Mouse (Mus musculus): ENCODE measurements around the gene Cyp2d12. TPM values are rescaled to one million over a fixed set of nuclear protein-coding genes. Genes with fewer than 3 reads are reported as not detected.
"Not testable (repeated sequence)": the region's sequence is repeated elsewhere in the genome, so short reads cannot be mapped to it uniquely, and the experiment has no call there.

Gene Cyp2d12
- not detected in 2 replicates for polyA plus RNA-seq (2014; fragmentation: Nextera tagmentation; extraction: Ambion mirVana)

DNA sequence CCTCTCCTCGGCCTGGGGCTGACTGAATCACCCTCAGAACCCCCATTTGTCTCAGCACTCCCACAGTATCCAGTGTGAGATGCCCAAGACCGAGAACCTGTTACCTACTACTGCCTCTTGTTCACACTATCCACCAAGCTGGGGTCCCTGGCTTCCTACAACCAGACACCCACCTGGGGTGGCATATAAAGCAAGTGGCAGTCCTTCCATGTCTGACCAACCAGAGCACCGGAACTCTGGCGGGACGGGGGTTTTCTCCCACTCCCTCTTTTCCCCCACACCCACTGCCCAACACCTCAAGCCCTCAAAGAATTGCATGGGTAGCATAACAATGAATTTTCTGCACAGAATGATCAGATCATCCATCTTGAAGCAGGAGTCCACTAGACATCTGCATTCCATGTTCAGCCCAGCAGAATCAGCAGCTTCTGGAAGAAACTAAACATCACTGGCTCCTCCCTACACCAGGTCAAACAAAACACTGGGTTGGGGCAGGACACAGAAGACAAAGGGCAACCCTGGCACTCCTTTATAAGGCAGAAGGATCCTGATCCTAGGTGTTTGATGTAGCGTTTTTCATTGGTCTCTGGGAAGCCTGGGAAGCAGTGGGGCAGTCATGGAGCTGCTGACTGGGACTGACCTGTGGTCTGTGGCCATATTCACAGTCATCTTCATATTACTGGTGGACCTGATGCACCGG, at the start of gene Cyp2d12:
Gene Cyp2d12 (plus strand): TSS at position 542 of the 700 bp plus-strand sequence.
- Histone ChIP-seq H3K9me3 (ENCODE audit: control insufficient read depth, low read length) (no peaks in the 10 kb centered on the region; the same call in 1 of the 2 replicates), H3K4me1 (replicated peaks; ENCODE audit: control insufficient read depth, insufficient read depth, low read length) (no peaks in the 10 kb centered on the region), H3K27ac (ENCODE audit: low read depth, low read length) (no peak within 1 kb of the TSS), H3K4me3 (ENCODE audit: low read depth, low read length) (no peak within 1 kb of the TSS), H3K27me3 (ENCODE audit: control insufficient read depth, insufficient read depth, low read length) (no peaks in the 10 kb centered on the region), H3K36me3 (ENCODE audit: control insufficient read depth, insufficient read depth, low read length) (no peaks in the 10 kb centered on the region), H3K4me2 (ENCODE audit: low read depth, low read length, severe bottlenecking) (no peak within 1 kb of the TSS), H3K9ac (ENCODE audit: low read length) (no peak within 1 kb of the TSS)
- DNase-seq (ENCODE audit: low spot score) = no peak
- ATAC-seq (replicated peaks; ENCODE audit: low FRiP score) = no peak
- WGBS = 88% methylated on average over 7 of the region's 7 CpGs

DNA sequence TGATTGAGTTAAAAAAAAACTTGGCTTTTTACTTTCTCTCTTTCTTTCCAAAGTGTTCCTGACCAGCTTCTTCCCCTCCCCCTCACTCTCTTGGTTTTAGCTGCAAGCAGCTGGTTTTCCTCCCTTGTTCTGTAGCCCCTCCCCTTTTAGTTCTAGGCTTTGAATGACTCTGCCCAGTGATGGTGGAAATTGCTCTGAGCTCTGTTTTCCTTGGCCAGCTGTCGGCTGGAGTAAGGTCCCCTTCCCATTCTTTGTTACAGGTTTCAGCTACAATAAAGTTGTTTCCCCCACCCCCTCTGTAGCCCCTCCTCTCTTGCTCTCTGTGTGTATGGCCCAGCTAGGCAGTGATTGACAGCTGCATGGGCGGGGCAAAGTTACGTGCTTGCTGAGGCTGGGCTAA, 47.9 kb upstream of the Cyp2d12 start:
- Histone ChIP-seq H3K27ac (ENCODE audit: low read depth, low read length) (no peak overlapping the region), H3K27me3 (ENCODE audit: control insufficient read depth, insufficient read depth, low read length) (no peaks in the 10 kb centered on the region), H3K36me3 (ENCODE audit: control insufficient read depth, insufficient read depth, low read length) (no peaks in the 10 kb centered on the region), H3K9me3 (ENCODE audit: control insufficient read depth, low read length) (no peaks in the 10 kb centered on the region; the same call in 1 of the 2 replicates), H3K4me2 (ENCODE audit: low read depth, low read length, severe bottlenecking) (no peak overlapping the region), H3K4me1 (replicated peaks; ENCODE audit: control insufficient read depth, insufficient read depth, low read length) (no peaks in the 10 kb centered on the region), H3K4me3 (ENCODE audit: low read depth, low read length) (no peak overlapping the region), H3K9ac (ENCODE audit: low read length) (no peak overlapping the region)
- WGBS = 69% methylated on average over 3 of the region's 3 CpGs
- DNase-seq (ENCODE audit: low spot score) = no peak
- no peak for ATAC-seq (replicated peaks; ENCODE audit: low FRiP score)

DNA sequence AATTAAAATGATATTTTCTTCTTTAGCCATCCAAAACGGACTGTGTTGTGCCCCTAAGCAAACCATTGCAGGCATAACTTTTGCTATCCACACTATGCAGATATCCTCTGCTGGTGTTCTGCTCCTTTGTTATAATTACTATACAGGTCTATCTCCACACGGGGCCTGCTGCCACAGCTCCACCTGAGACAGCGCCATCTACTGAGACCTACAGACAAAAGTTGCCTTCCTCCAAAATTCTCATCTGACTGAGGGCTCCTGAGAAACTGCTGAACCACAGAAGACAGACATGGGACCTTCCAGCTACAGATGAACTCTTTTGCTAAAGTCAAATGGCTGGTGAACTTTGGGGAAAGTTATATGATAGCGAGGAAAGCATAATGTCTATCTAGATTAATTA, 47.1 kb upstream of the Cyp2d12 start:
- H3K9me3 ChIP-seq (ENCODE audit: control insufficient read depth, low read length); H3K4me1 ChIP-seq (replicated peaks; ENCODE audit: control insufficient read depth, insufficient read depth, low read length); H3K4me3 ChIP-seq (ENCODE audit: low read depth, low read length); DNase-seq (ENCODE audit: low spot score); H3K27me3 ChIP-seq (ENCODE audit: control insufficient read depth, insufficient read depth, low read length); H3K27ac ChIP-seq (ENCODE audit: low read depth, low read length); H3K9ac ChIP-seq (ENCODE audit: low read length); H3K36me3 ChIP-seq (ENCODE audit: control insufficient read depth, insufficient read depth, low read length); ATAC-seq (replicated peaks; ENCODE audit: low FRiP score); H3K4me2 ChIP-seq (ENCODE audit: low read depth, low read length, severe bottlenecking): not testable (repeated sequence)
- WGBS = 54% methylated on average over 4 of the region's 4 CpGs

DNA sequence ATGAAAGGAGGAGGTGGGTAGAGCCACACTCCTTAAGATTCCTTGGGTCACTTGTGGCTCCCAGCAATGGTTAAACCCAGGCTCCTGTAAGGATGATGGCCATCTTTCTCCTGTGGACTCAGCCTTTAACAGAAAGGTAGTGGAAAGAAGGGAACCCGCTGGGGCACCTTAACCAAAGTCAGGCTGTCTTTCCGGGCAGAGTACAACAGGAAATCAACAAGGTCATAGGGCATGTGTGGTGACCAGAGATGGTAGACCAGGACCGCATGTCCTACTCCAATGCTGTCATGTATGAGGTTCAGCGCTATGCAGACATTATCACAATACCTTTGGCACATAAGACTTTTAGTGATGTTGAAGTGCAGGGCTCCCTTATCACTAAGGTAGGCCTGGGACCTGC, 45.4 kb upstream of the Cyp2d12 start:
- 89% methylated on average over 4 of the region's 4 CpGs for WGBS
- H3K27me3 ChIP-seq (ENCODE audit: control insufficient read depth, insufficient read depth, low read length); H3K4me2 ChIP-seq (ENCODE audit: low read depth, low read length, severe bottlenecking); ATAC-seq (replicated peaks; ENCODE audit: low FRiP score); H3K9me3 ChIP-seq (ENCODE audit: control insufficient read depth, low read length); DNase-seq (ENCODE audit: low spot score); H3K36me3 ChIP-seq (ENCODE audit: control insufficient read depth, insufficient read depth, low read length); H3K27ac ChIP-seq (ENCODE audit: low read depth, low read length); H3K9ac ChIP-seq (ENCODE audit: low read length); H3K4me1 ChIP-seq (replicated peaks; ENCODE audit: control insufficient read depth, insufficient read depth, low read length); H3K4me3 ChIP-seq (ENCODE audit: low read depth, low read length): not testable (repeated sequence)

DNA sequence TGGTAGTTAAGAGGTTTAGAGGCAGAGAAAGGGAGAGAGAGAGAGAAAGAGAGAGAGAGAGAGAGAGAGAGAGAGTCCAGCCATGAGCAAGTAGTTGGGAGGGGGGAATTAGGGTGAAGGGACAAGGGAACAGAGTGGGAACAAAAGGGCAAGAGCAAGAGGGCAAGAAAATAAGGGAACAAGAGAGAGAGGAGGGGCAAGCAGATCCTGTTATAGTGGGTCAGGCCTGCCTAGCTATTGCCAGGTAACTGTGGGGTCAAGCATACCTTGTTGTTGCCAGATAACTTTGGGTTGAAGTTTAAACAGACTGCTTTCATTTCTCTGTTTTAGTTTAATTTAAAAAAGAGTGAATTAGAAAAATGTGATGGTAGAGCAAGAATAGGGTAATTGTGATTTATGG, 44.4 kb upstream of the Cyp2d12 start:
- H3K4me3 ChIP-seq (ENCODE audit: low read depth, low read length); H3K9me3 ChIP-seq (ENCODE audit: control insufficient read depth, low read length); H3K9ac ChIP-seq (ENCODE audit: low read length); ATAC-seq (replicated peaks; ENCODE audit: low FRiP score); H3K27ac ChIP-seq (ENCODE audit: low read depth, low read length); DNase-seq (ENCODE audit: low spot score); H3K4me1 ChIP-seq (replicated peaks; ENCODE audit: control insufficient read depth, insufficient read depth, low read length); H3K4me2 ChIP-seq (ENCODE audit: low read depth, low read length, severe bottlenecking); H3K36me3 ChIP-seq (ENCODE audit: control insufficient read depth, insufficient read depth, low read length); H3K27me3 ChIP-seq (ENCODE audit: control insufficient read depth, insufficient read depth, low read length): not testable (repeated sequence)

DNA sequence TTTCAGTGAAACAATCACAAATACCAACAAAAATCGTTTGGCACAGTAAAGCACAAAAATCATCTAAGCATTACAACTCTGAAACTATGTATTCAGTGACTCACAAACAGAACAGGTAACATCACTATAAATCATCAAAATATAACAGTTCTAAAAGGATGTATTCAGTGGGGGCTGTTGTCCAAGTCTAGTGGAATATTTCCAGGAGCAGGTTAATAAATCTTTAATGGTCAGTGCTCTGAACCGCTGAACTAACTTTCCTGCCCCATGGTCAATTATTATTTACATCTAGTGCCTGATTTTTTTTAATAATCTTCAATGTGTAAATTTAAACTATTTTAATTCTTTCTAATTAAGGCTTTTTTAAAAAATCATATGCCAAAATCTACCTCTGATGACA, 42.8 kb upstream of the Cyp2d12 start:
- not testable (repeated sequence) for H3K36me3 ChIP-seq (ENCODE audit: control insufficient read depth, insufficient read depth, low read length); H3K9me3 ChIP-seq (ENCODE audit: control insufficient read depth, low read length); H3K4me3 ChIP-seq (ENCODE audit: low read depth, low read length); DNase-seq (ENCODE audit: low spot score); H3K27ac ChIP-seq (ENCODE audit: low read depth, low read length); H3K4me1 ChIP-seq (replicated peaks; ENCODE audit: control insufficient read depth, insufficient read depth, low read length); ATAC-seq (replicated peaks; ENCODE audit: low FRiP score); H3K27me3 ChIP-seq (ENCODE audit: control insufficient read depth, insufficient read depth, low read length); H3K9ac ChIP-seq (ENCODE audit: low read length); H3K4me2 ChIP-seq (ENCODE audit: low read depth, low read length, severe bottlenecking)
- 76% methylated on average over 2 of the region's 2 CpGs for WGBS

DNA sequence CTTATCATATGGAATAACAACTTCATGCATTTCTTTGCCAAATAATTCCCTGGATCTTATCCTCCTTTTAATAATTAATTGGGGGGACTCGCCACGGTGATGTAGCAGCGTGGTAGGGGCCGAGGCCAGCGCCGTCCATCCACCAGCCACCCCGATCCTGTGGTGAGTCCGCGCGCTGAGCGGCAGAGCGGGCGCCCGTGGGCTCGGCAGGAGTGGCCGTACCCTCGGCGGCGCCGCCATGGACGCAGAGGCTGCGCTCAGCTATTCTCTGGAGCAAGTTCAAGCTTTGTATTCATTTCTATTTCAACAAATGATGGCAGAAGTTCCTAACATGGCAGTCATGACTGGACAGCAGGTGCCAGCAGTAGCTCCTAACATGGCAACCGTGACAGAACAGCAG, 38.7 kb upstream of the Cyp2d12 start:
- DNase-seq (ENCODE audit: low spot score); H3K9me3 ChIP-seq (ENCODE audit: control insufficient read depth, low read length); H3K4me3 ChIP-seq (ENCODE audit: low read depth, low read length); H3K9ac ChIP-seq (ENCODE audit: low read length); H3K4me2 ChIP-seq (ENCODE audit: low read depth, low read length, severe bottlenecking); ATAC-seq (replicated peaks; ENCODE audit: low FRiP score); H3K27ac ChIP-seq (ENCODE audit: low read depth, low read length); H3K36me3 ChIP-seq (ENCODE audit: control insufficient read depth, insufficient read depth, low read length); H3K4me1 ChIP-seq (replicated peaks; ENCODE audit: control insufficient read depth, insufficient read depth, low read length); H3K27me3 ChIP-seq (ENCODE audit: control insufficient read depth, insufficient read depth, low read length): not testable (repeated sequence)
- 88% methylated on average over 23 of the region's 23 CpGs for WGBS

DNA sequence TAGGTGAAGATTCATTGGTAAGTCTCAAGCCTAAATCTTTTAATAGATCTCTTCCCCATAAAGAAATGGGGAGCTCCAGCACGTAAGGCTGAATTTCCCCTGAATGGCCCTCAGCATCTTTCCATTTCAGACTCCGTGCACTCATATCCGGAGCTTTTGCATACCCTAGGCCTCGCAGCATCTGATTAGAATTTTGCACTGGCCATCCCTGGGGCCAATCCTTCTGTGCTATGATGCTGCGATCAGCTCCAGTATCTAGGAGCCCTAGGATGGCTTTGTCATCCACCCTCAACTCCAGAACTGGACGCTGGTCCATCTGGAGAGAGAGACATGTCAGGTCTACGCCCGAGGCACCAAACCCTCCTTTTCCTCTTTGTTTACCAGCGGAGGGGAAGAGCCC, 27.5 kb upstream of the Cyp2d12 start:
- not testable (repeated sequence) for ATAC-seq (replicated peaks; ENCODE audit: low FRiP score); H3K9me3 ChIP-seq (ENCODE audit: control insufficient read depth, low read length); H3K4me3 ChIP-seq (ENCODE audit: low read depth, low read length); H3K4me1 ChIP-seq (replicated peaks; ENCODE audit: control insufficient read depth, insufficient read depth, low read length); H3K9ac ChIP-seq (ENCODE audit: low read length); H3K36me3 ChIP-seq (ENCODE audit: control insufficient read depth, insufficient read depth, low read length); H3K4me2 ChIP-seq (ENCODE audit: low read depth, low read length, severe bottlenecking); H3K27me3 ChIP-seq (ENCODE audit: control insufficient read depth, insufficient read depth, low read length); H3K27ac ChIP-seq (ENCODE audit: low read depth, low read length); DNase-seq (ENCODE audit: low spot score)
- WGBS = 92% methylated on average over 6 of the region's 9 CpGs

DNA sequence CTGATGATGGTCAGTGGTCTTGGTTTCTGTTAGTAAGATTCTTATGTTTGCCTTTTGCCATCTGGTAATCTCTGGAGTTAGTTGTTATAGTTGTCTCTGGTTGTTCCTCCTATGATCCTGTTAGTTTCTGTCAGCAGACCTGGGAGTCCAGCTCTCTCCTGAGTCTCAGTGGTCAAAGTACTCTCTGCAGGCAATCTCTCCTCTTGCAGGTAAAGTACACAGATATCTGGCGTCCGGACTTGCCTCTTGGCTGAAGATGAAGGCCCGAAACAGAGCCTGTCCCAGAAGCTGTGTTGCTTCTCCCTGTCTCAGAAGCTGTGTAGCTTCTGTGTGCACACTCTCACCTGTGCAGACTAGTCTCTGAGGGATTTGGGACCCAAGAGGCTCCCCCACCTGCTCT, 22.2 kb upstream of the Cyp2d12 start:
- not testable (repeated sequence) for H3K36me3 ChIP-seq (ENCODE audit: control insufficient read depth, insufficient read depth, low read length); H3K27me3 ChIP-seq (ENCODE audit: control insufficient read depth, insufficient read depth, low read length); DNase-seq (ENCODE audit: low spot score); H3K9ac ChIP-seq (ENCODE audit: low read length); H3K4me3 ChIP-seq (ENCODE audit: low read depth, low read length); ATAC-seq (replicated peaks; ENCODE audit: low FRiP score); H3K4me2 ChIP-seq (ENCODE audit: low read depth, low read length, severe bottlenecking); H3K27ac ChIP-seq (ENCODE audit: low read depth, low read length); H3K9me3 ChIP-seq (ENCODE audit: control insufficient read depth, low read length); H3K4me1 ChIP-seq (replicated peaks; ENCODE audit: control insufficient read depth, insufficient read depth, low read length)
- WGBS = 91% methylated on average over 3 of the region's 3 CpGs

All from forebrain, embryonic 11.5 days (tissue).